Mouse (Mus musculus): Measurements from ENCODE around the gene Tnnt2.

- TF ChIP-seq CTCF (IDR thresholded peaks at IDR 0.05; ENCODE audit: low read depth), result no peak
- no peak for TF ChIP-seq EP300 (IDR thresholded peaks at IDR 0.05; ENCODE audit: low read depth)
These were observed 26.4 kb downstream of the Tnnt2 start for GRCm38 (mm10) chr1:135862561-135862960.
